Mouse (Mus musculus) heart, adult 9 months (tissue): ENCODE data around the gene Tmem104.

Source experiments
- DNase-seq, 2 experiments: peaks; one replicate each; pipeline ENCODE4 v3.0.0; 2022; ENCODE audit warnings: low spot score in 2 of 2

The Tmem104 gene

GRCm38 (mm10) chr11:115198932-115199384, 11.7 kb downstream of the Tmem104 start:
- no peak for DNase-seq

DNA sequence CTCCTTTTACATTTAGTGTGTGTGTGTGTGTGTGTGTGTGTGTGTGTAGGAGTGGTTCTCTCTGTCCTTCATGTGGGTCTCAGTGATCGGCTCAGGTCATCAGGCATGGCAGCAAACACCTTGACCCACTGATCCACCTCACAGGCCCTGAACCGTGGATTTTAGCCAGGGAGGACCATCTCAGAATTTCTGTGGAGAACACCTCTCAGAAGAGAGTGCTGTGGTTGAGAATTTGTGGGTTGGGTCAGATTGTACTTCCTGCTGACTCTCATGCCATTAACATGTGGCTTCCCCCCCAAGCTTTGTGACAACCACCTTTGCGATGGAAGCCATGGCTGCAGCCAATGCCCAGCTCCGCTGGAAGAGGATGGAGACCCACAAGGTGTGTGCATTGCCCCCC, 13.2 kb downstream of the Tmem104 start:
- no peak for DNase-seq

- peak; percentile 56 to 71 for DNase-seq
These were observed 15.0 kb downstream of the Tmem104 start for GRCm38 (mm10) chr11:115202316-115202715.

DNA sequence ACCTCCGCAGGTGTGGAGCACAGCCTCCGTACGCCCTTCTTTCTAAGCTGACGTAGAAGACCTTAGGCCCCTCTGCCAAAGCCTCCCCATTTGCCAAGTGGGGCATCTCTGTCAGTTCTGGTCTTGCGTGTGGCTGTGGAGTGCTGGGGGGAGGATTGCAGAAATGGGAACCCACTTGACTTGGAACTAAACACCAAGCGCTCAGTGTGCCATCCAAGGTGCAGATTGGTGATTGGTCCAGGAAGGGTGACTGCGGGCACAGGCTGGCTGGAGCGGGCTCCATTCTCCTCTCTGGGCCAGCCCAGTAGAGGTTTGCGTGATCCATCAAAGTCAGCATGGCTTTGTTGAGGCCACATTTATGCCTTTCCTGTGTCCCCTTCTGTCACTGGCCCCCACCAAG, 15.5 kb downstream of the Tmem104 start:
- no peak for DNase-seq

DNA sequence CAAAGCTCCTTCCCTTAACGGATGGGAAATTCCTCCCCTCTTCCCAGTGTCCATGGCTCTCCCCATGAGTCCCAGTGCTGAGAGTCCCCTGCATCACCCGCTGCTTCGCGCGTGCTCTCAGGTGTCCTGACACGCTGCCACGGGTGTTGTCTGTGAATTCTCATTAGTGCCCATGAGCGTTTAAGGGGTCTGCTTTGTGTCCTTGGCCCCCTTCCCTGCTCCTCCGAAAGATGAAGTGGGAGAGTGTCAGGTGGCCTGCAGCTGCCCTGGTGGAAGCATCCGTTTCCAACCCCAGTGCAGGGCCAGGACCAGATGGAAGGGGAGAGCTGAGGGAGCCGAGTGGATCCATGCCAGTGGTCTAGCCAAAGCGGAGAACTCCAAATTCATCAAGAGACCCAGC, 20.8 kb downstream of the Tmem104 start:
- no peak for DNase-seq

DNA sequence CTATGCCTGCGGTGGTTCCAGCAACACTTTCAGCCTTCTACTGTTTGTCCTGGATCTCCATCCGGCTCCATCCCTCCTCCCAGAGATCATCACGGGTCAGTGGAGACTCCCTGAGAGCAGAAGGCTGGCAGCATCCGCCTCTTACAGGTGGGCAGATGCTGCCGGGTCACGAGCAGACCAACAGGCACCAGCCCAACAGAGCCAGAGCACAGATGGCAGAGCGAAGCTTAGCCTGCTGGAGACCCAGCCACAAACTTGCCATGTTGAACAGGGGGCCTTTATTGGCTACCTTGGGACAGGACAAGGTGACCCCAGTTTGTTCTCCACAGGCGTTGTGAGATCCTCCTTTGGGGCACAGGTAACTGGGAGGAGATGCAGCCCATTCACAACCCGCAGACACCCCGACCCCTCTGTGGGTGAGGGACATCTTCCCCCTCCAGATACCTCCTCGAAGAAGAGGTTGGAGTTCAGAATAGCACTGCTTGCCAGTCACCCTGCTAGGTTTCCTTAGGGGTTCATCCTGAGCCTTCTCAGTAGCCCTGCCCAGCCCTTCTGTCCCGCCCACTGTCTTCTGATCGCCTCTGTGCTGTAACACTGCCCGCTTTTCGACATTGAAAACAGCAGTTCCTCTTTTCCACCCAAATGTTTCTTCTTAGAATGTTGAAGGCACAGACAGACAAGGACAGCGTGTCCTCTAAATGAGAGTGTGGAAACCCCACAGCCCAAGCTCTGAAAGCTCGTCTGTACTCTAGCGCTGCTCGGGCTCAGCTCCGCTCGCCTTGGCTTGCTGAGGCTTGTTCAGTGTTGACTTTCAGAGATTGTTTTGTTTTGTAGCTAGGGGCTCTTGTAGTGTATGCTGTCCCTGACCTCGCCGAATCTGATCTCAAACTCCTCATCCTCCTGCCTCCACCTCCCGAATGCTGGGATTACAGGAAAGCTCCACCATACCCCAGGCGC, 21.8 kb downstream of the Tmem104 start:
- DNase-seq = no peak

GRCm38 (mm10) chr11:115209958-115210357, 22.7 kb downstream of the Tmem104 start:
- DNase-seq = no peak

- DNase-seq = no peak
These were observed 24.8 kb downstream of the Tmem104 start for GRCm38 (mm10) chr11:115212116-115212515.

- DNase-seq = no peak
These were observed 27.8 kb downstream of the Tmem104 start for GRCm38 (mm10) chr11:115215123-115215522.

DNA sequence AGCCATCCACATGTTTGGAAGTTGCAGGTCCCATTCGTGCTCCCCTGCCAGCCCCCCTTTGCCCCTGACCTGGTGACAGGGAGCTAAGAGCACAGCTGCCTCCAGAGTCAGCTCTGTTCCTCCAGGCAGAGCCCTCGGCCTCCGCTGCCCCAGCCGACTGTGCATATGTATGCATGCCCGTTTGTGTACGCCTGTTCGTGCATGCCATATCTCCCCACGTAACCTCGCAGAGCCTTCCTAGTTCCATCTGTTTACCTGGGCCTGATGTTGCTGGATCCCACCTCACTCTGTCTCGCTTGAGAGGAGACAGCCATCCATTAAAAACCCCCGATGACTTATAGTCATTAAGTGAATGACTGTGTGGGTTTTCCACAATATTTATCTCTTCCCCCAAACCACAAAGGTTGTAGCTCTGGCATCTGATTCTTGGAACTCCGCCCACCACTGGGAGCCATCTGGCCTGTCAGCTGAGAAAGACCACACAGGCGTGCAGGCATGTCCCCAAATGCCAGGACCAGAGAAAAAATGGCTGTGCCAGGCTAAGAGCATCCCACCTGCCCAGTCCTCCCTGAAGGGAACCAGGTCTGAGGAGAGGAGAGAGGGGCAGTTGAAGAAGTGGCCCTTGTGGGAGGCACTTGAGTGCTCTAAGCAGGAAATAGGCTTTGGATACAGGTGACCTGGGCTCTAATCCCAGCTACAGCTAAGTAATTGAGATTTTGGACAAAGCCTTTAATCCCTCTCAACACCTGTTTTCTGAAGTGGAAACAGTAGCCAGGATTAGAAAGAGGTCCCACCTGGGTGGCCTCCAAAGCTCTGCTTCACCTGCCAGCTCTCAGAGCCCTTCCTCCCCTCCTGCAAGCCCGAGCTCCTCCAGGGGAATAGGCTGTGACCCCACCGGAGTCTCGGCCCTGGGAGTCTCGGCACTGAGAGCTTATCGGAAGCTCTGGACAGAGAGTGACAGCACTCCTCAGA, 30.4 kb downstream of the Tmem104 start:
- DNase-seq = no peak

- peak; percentile 60 to 63 for DNase-seq
These were observed 32.0 kb downstream of the Tmem104 start for GRCm38 (mm10) chr11:115219263-115219662.

- DNase-seq = no peak
These were observed 32.4 kb downstream of the Tmem104 start for GRCm38 (mm10) chr11:115219685-115220084.

DNA sequence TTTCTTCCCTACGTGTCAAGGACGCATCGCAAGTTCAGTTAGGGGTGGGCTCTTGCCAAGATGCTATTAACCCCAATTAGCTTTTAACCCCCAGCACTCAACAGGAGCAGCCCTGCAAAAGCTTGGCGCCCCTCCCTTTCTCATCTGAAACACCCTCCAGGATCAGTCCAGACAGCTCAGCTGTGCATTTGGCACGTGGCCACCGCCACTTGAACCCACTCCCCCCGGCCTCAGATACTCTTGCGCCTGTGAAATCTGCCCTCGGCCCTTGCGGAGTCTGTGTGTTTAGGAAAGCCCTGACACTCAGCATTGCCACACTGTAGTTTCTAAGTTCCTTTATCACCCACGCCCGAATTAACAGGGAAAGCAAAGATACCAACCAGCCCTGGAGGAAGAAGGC, 34.8 kb downstream of the Tmem104 start:
- no peak for DNase-seq

- no peak for DNase-seq
These were observed 35.3 kb downstream of the Tmem104 start for GRCm38 (mm10) chr11:115222570-115222969.

DNA sequence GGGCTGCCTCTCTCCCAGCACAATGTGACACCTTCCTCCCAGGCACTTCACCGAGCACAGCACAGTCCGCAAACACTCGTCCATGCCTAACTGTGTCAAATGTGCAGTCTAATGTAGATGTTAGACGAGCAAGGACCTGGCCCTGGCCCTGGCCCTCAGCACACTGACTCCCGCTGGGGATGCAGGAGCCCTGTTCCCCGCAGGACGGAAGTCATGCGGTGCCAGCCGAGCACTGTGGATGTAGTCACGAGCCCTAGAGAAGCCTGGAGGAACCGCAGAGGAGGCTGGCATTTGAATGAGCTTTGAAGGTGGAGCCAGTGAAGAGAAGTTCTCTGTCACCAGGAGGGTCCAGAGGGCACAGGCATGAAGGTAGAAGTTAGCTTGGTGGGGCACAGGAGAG, 36.2 kb downstream of the Tmem104 start:
- no peak for DNase-seq

GRCm38 (mm10) chr11:115223877-115224276, 36.6 kb downstream of the Tmem104 start:
- DNase-seq = no peak

DNA sequence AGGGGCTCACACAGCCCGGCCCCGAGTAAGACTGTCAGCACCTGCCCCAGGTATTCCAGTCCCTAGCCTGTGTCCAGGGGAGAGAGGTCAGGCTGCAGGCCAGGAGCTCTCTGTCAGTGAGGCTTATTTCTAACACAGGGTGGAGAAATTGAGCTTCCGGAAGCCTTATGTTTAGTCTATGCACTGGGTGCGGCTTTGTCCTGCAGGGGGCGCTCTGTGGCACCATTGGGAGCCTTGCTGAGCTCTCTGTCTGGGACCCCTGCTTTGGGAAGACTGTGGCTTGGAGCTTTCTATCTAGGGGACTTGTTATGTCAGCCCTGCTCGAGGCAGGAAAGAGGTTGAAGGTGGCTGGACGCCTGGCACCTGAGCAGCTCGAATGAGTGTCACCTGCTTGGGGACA, 37.6 kb downstream of the Tmem104 start:
- no peak for DNase-seq

GRCm38 (mm10) chr11:115225301-115225700, 38.0 kb downstream of the Tmem104 start:
- DNase-seq = no peak

DNA sequence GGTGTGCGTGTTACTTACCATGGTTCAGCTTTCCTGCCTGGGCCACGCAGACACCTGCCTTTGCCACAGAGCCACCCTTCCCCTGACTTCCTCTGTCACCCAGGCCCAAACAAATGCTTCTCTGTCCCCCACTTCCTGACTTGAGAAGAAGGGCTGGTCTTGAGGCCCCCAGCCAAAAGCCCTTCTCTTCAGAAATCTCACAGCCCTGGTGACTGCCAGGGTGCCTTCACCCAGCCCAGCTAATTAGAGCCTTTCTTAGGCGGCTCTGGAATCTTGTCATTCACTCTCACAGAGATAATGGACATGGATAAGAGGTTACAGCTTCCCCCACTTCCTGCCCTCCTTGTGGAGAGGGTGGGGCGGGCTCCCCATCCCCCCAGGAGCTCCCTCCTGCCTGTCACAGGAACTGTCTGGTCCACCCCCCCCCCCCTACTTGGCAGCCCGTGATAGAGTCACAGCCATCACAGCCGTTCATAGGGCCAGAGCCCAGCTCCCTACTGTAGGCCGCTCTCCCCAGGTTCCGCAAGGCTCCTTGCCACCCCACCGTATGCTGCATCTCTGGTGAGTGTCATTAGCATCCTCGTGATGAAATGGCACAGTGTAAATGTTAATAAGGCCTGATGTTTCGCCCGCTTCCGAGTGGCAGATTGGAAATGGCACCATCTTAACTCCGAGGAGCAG, 39.7 kb downstream of the Tmem104 start:
- no peak for DNase-seq

DNA sequence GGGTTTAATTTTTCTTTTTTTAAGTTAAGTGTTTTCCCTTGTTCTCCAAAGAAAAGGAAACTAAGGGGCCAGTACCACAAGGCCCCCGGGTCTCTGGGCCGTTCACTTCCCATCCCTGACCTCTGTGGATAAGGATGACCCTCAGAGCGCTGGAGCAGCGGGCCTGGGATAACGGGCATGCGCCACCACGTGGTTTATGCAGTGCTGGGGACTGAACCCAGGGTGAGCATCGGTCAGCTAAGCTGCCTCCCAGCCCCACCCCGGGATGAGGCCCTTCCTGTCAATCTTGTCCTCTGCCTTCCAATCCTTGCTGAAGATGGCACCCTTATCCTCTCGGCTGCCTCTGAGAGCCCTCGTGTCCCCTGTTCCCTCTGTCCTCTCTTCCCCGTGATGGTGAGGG, 40.4 kb downstream of the Tmem104 start:
- no peak for DNase-seq

GRCm38 (mm10) chr11:115228430-115228829, 41.1 kb downstream of the Tmem104 start:
- DNase-seq = no peak
